Mouse (Mus musculus): ENCODE measurements around the gene Birc6. TPM values are rescaled to one million over a fixed set of nuclear protein-coding genes. Genes with fewer than 3 reads are reported as not detected.

The Birc6 gene
- total RNA-seq (2021) = 100 to 1,000 TPM; 144 to 150 TPM
- long read RNA-seq, experiment 1, partial matches to known transcripts = 0 of 1 reads
- long read RNA-seq, experiment 1, other reads (novel, unspliced or antisense) = 1 of 1 reads
- long read RNA-seq, experiment 2, partial matches to known transcripts = 2 of 7 reads
- long read RNA-seq, experiment 2, other reads (novel, unspliced or antisense) = 5 of 7 reads

GRCm38 (mm10) chr17:74527729-74528607, at the start of gene Birc6:
Gene Birc6, plus strand, starts transcription at chr17:74528295.
- DNase-seq (ENCODE audit: low spot score in 2 of 2) = peak; percentile 100

GRCm38 (mm10) chr17:74480361-74481069, 47.6 kb upstream of the Birc6 start:
- DNase-seq (ENCODE audit: low spot score in 2 of 2) = no peak

DNA sequence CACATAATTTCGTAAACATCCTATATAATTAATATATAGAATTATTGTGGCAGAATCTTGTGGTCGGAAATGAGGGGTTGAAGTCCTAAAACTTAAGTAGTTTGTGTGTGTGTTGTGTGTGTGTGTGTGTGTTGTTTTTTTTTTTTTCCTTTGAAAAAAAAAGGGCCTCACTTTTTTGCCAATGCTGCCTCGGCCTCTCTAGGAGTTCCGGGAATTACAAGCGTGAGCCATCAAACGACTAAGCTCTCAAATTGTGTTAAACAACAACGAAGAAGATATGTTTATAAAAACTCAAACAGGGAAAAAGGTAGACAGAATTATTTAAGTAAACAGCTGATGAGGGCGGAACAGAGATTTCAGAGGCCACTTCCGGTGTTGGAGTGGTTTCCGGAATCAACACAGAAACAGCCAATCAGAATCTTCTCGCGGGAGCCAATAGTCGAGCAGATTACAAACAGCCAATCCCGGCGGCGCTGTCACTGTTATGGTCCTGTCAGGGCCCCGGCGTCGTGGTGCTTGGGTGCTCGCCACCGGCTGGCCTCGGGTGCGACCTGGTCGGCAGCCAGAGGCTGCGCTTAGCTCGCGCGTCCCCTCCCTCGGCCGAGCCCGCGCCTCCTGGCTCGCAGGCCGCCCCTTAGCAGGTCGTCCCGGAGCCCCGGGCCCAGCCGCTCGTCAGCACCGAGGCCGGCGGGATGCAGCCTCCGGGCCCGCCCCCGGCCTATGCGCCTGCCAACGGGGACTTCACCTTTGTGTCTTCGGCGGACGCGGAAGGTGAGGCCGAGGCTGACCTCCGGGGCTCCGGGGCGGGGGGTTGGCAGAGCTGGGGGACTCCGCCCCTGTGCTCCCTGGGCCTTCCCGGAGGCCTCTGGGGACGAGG, 38.8 kb upstream of the Birc6 start, which contains the start of gene Yipf4:
Gene Yipf4 (plus strand): TSS at position 470 of the 877 bp plus-strand sequence.
- DNase-seq (ENCODE audit: low spot score in 2 of 2) = peak; percentile 97 to 98

DNA sequence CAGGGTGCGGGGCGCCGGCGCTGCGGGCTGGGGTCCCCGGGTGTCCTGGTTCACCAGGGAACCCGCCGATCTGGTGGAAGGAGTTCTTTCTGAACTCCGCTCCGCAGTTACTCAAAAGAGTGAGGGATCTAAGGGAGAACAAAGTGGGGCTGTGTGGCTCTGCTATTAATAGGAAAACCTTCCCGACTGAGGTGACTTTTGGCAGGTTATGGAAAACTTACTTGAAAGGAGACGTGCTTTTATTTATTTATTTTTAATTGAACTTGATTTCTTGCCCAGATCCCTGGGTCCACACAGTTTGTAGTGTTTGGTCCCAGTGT, 38.2 kb upstream of the Birc6 start:
- no peak for DNase-seq (ENCODE audit: low spot score in 2 of 2)

- no peak for DNase-seq (ENCODE audit: low spot score in 2 of 2)
Measured at GRCm38 (mm10) chr17:74491565-74491964, 36.5 kb upstream of the Birc6 start.

DNA sequence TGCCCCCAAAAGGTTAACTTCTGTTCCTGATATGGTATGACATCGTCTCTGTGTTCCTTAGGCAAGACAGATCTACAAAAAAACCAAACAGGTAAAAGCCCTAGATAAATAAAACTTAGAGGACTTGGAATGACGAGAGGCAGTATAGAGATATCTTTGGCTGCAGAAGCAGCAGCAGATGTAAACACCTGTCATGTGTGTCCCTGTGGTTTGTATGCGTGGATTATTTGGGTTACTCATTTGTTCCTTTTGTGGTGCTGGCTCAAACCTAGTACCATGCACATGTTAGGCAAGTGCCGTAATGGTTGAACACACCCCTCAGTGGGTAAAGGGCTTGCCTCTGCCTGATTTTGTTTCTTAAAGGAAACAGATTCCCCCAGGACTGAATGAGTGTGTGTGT, 27.9 kb upstream of the Birc6 start:
- no peak for DNase-seq (ENCODE audit: low spot score in 2 of 2)

DNA sequence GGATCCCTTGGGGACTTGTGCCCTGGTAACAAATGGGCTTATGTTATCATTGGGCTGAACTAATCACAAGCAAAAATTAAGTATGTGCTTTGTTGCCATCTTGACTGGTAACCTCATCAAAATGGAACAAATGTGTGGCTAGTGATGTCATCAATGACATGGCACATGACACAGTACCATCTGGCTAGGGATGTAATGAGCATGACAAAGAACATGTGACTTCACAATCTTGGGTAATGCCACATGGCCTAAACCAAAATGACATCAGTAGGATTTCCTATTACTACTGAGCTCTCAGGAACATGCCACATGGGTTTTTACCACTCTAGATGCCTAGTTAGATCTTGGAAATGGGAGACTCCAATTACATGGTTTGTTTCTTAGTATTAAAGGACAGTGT, 27.0 kb upstream of the Birc6 start:
- DNase-seq (ENCODE audit: low spot score in 2 of 2) = no peak

DNA sequence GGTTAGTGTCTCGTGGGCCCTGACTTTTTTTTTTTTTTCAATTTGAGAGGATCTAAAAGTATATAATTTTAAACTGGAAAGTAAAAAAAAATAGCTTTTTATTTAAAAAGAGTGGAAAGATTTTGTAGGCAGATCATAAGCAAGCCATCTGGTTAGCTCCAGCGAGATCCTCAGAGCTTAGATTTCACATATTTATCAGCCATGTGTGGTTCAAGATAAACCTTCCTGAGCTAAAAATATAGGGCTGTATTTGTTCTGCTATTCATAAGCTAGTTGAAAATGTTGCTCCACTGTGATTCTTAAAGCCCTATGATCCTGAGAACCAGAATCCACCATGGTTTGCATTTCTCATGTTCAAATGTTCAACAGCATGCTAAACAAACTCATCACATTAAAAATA, 20.2 kb upstream of the Birc6 start:
- DNase-seq (ENCODE audit: low spot score in 2 of 2) = peak in 1 of 2 experiments; percentile 40

DNA sequence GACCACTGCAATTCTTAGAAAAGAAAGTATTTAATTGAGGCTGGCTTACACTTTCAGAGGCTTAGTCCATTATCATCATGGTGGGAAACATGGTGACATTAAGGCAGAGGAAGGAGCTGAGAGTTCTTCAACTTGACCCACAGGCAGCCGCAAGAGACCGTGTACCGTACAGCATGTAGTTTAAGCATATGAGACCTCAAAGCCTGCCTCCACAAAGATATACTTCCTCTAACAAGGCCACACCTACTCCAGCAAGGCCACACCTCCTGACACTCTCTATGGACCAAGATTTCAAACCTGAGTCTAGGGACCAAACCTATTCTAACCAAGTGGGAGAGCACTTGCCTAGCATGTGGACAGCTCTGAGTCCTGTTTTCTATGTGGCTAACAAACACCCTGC, 19.5 kb upstream of the Birc6 start:
- DNase-seq (ENCODE audit: low spot score in 2 of 2) = no peak

- no peak for DNase-seq (ENCODE audit: low spot score in 2 of 2)
Measured at GRCm38 (mm10) chr17:74512308-74512707, 15.8 kb upstream of the Birc6 start.

GRCm38 (mm10) chr17:74522797-74523723, 5.0 kb upstream of the Birc6 start:
- DNase-seq (ENCODE audit: low spot score in 2 of 2) = no peak

- no peak for DNase-seq (ENCODE audit: low spot score in 2 of 2)
Measured at GRCm38 (mm10) chr17:74526117-74526516, 2.0 kb upstream of the Birc6 start.

GRCm38 (mm10) chr17:74526806-74527653, 1.1 kb upstream of the Birc6 start:
- DNase-seq (ENCODE audit: low spot score in 2 of 2) = no peak

DNA sequence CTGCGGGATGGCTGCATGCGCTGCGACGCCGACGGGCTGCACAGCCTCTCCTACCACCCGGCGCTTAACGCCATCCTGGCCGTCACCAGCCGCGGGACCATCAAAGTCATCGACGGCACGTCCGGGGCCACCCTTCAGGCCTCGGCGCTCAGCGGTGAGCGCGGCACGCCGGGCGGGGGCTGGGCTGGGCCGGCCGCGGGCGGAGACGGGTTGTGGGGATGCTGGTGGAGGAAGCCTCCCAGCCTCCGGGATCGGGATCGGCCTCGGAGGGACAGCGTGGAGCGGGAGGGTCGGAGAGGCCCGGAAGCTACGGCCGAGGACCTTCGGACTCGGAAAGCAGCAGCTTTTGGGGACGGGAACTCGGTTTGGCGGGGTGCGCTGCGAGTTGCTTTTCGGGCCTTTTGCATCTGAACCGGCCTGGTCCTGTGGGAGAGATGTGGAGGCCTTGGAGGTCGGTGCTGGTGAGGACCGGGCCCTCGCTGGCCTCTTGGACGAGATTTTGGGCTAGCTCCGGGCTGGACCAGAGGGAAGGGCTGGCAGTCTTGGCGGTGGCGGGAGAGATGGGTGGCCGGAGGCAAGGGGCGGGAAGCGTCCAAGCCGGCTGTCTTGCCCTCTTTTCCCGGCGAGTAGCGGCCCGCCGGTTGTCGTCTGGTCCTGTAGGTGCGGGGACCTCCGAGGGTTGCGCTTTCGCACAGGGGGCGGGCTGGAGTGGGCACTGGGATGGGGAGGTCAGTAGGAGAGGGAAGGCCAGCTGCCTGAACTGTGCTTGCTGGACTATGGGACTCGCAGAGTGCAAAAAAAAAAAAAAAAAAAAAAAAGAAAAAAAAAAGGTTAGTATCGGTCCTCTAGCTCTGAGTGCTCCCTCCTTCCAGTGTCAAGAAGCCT, 795 bp downstream of the Birc6 start:
- DNase-seq (ENCODE audit: low spot score in 2 of 2) = peak in 1 of 2 experiments; percentile 26

- DNase-seq (ENCODE audit: low spot score in 2 of 2) = no peak
Measured at GRCm38 (mm10) chr17:74529533-74529824, 1.4 kb downstream of the Birc6 start.

DNA sequence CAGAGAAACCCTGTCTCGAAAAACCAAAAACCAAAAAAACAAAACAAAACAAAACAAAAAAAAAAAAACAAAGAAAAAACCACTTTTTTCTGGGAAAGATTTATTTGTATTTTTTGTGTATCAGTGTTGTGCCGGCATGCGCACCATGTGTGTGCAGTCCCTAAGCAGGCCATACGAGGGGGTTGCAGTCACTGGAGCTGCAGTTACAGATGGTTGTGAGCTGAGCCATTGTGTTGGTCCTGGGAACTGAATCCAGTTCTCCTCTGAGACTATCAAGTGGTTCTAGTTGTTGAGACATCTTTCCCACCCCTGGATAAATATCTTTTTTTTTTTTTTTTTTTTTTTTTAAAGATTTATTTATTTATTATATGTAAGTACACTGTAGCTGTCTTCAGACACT, 6.9 kb downstream of the Birc6 start:
- DNase-seq (ENCODE audit: low spot score in 2 of 2) = no peak

- no peak for DNase-seq (ENCODE audit: low spot score in 2 of 2)
Measured at GRCm38 (mm10) chr17:74537526-74537925, 9.4 kb downstream of the Birc6 start.

DNA sequence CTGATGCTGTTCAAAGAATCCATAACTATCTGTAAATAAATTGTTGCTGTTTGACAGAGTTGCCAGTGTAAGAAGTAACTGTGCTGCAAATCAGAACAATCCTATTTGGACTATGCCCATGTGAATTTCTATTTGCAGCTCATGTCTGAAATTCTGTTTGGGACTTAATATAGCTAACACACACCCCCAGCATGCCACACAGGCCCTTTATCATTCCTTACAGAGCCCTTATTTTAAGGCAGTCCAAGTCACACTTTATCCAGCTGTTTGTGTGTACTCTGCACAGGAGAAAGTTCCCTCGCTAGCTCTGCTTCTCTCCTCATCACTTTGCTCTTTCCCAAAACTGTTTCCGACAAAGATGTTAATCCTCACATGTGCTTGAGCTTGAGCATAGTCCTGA, 15.5 kb downstream of the Birc6 start:
- DNase-seq (ENCODE audit: low spot score in 2 of 2) = no peak

All from layer of hippocampus, postnatal 14 days (tissue).